Mouse (Mus musculus) lung, adult 2 months (tissue): ENCODE measurements around the gene Gstp1.

Experiments
- CTCF ChIP-seq: fragments of 200-500 bp; IDR thresholded peaks from 2 replicates; pipeline ENCODE4 v1.5.1; 2011; ENCODE audit warnings: mild to moderate bottlenecking, low read length, control low read depth; ENCODE audit not compliant: insufficient read depth
- POLR2A ChIP-seq: fragments of 200-500 bp; IDR thresholded peaks from 2 replicates; pipeline ENCODE4 v1.6.1; 2011; ENCODE audit warnings: low read depth, mild to moderate bottlenecking, control low read depth, low read length, borderline replicate concordance; ENCODE audit errors: extremely low read depth

DNA sequence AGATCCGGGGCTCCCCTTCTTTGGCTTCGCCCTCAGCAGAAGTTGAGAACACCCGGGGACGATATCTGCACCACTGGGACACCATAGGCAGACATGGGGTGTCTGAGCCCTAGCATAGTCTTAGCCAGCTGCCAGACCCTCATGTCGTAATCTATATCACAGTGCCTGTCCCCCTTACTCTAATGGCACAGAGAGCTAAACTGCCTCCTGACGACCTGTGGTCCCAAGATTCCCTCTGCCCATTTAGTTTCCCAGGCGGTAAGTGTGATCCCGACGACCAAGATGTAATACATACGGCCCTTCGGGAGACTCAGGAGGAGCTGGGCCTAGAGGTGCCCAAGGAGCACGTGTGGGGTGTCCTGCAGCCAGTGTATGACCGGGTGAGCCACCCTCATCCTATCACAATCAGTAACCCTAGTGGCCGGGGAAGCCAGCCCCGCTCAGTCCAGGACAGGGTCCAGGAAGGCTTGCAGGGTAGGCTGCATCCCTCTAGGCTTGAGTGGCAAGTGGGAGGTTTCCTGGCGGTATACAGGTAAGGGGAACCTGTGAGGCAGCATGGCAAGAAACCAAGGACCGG lies 36.7 kb downstream of the Gstp1 start:
- TF ChIP-seq POLR2A = no peak
- no peak for TF ChIP-seq CTCF
